In genomic region chr10:111327957-111328356, GRCm38 (mm10) we compare ENCODE assay signal across 31 mouse cellular contexts.
"Had no signal": no experiment of that assay in that cellular context is flagged by ENCODE, and none has a peak within 500 bp of the region (broad histone marks: within the 10 kb centered on the region; RNA-seq: fewer than 3 reads in every experiment).

No protein-coding gene starts in this region.

- H3K4me2 ChIP-seq: limb, embryonic 12.5 days; limb, embryonic 15.5 days; liver, embryonic 11.5 days; liver, embryonic 13.5 days; liver, embryonic 15.5 days; lung, embryonic 14.5 days; lung, embryonic 15.5 days; midbrain, embryonic 11.5 days; midbrain, embryonic 12.5 days; midbrain, embryonic 13.5 days; midbrain, embryonic 15.5 days; neural tube, embryonic 12.5 days; neural tube, embryonic 13.5 days had no signal

- H3K36me3 ChIP-seq: limb, embryonic 12.5 days; limb, embryonic 15.5 days; liver, embryonic 13.5 days; liver, embryonic 15.5 days; lung, embryonic 15.5 days; midbrain, embryonic 10.5 days; midbrain, embryonic 12.5 days; midbrain, embryonic 13.5 days; midbrain, embryonic 15.5 days; neural tube, embryonic 12.5 days; neural tube, embryonic 13.5 days had no signal

- H3K27me3 ChIP-seq: limb, embryonic 12.5 days; limb, embryonic 15.5 days; liver, embryonic 13.5 days; liver, embryonic 15.5 days; lung, embryonic 15.5 days; midbrain, embryonic 12.5 days; midbrain, embryonic 13.5 days; midbrain, embryonic 15.5 days; neural tube, embryonic 12.5 days; neural tube, embryonic 13.5 days had no signal

- H3K4me3 ChIP-seq: left cerebral cortex, adult 2 months; limb, embryonic 12.5 days; limb, embryonic 15.5 days; liver, embryonic 13.5 days; liver, embryonic 15.5 days; lung, embryonic 15.5 days; megakaryocyte, embryonic 14.5 days; midbrain, embryonic 10.5 days; midbrain, embryonic 12.5 days; midbrain, embryonic 13.5 days; midbrain, embryonic 15.5 days; myocyte; neural tube, embryonic 12.5 days; neural tube, embryonic 13.5 days had no signal

- H3K27ac ChIP-seq: left cerebral cortex, adult 2 months; limb, embryonic 12.5 days; limb, embryonic 15.5 days; liver, embryonic 13.5 days; liver, embryonic 14.5 days; liver, embryonic 15.5 days; lung, embryonic 15.5 days; macrophage; midbrain, embryonic 10.5 days; midbrain, embryonic 12.5 days; midbrain, embryonic 13.5 days; midbrain, embryonic 15.5 days; neural tube, embryonic 12.5 days; neural tube, embryonic 13.5 days had no signal

- H3K9me3 ChIP-seq: limb, embryonic 12.5 days; limb, embryonic 15.5 days; liver, embryonic 13.5 days; liver, embryonic 15.5 days; lung, embryonic 15.5 days; midbrain, embryonic 10.5 days; midbrain, embryonic 12.5 days; midbrain, embryonic 13.5 days; midbrain, embryonic 15.5 days; neural tube, embryonic 12.5 days; neural tube, embryonic 13.5 days had no signal

- DNase-seq: left cerebral cortex, postnatal 4 days; liver; liver, embryonic 13.5 days; liver, postnatal 0 days; lung, adult 18-20 months; lung, adult 2 months; lung, embryonic 14.5 days; lung, postnatal 10 days; lung, postnatal 14 days; lung, postnatal 36 days; lung, postnatal 4 days; midbrain, embryonic 14.5 days had no signal

- H3K4me1 ChIP-seq: limb, embryonic 12.5 days; limb, embryonic 15.5 days; liver, embryonic 13.5 days; liver, embryonic 15.5 days; lung, embryonic 15.5 days; megakaryocyte, embryonic 14.5 days; midbrain, embryonic 10.5 days; midbrain, embryonic 12.5 days; midbrain, embryonic 13.5 days; midbrain, embryonic 15.5 days; neural tube, embryonic 12.5 days; neural tube, embryonic 13.5 days had no signal

- ATAC-seq: liver, postnatal 0 days; lung, postnatal 0 days; midbrain, embryonic 13.5 days; midbrain, embryonic 15.5 days; midbrain, embryonic 16.5 days had no signal

- H3K9ac ChIP-seq: limb, embryonic 12.5 days; limb, embryonic 15.5 days; liver, embryonic 13.5 days; liver, embryonic 14.5 days; liver, embryonic 15.5 days; liver, postnatal 0 days; lung, embryonic 14.5 days; lung, embryonic 15.5 days; midbrain, embryonic 12.5 days; midbrain, embryonic 13.5 days; midbrain, embryonic 15.5 days; neural tube, embryonic 12.5 days; neural tube, embryonic 13.5 days had no signal
